Mouse (Mus musculus) gastrocnemius, adult 18-20 months (tissue): ENCODE results near the gene Foxn3. TPM values are rescaled to one million over a fixed set of nuclear protein-coding genes. Genes with fewer than 3 reads are reported as not detected.

Experiments used
- DNase-seq: peaks from one replicate; pipeline ENCODE4 v3.0.0; 2021; ENCODE audit warnings: low spot score
- total RNA-seq, 2 experiments: library from RNA; stranded (reverse); gene quantifications; 2 replicates each; pipeline ENCODE4 v1.2.3; 2021

Gene Foxn3
- total RNA-seq, 2 experiments from 2014 or later, result 187 to 214 TPM

GRCm38 (mm10) chr12:99390429-99390828, 173.0 kb downstream of the Foxn3 start:
- no peak for DNase-seq

GRCm38 (mm10) chr12:99389244-99389643, 174.1 kb downstream of the Foxn3 start:
- no peak for DNase-seq

- DNase-seq, result no peak
These were observed 177.2 kb downstream of the Foxn3 start for GRCm38 (mm10) chr12:99385897-99386834.

GRCm38 (mm10) chr12:99385073-99385472, 178.3 kb downstream of the Foxn3 start:
- no peak for DNase-seq

GRCm38 (mm10) chr12:99381317-99381716, 182.1 kb downstream of the Foxn3 start:
- DNase-seq, result no peak

GRCm38 (mm10) chr12:99380855-99381262, 182.5 kb downstream of the Foxn3 start:
- DNase-seq, result no peak

GRCm38 (mm10) chr12:99380124-99380523, 183.3 kb downstream of the Foxn3 start:
- DNase-seq, result no peak

- peak; percentile 68 for DNase-seq
These were observed 185.1 kb downstream of the Foxn3 start for GRCm38 (mm10) chr12:99378284-99378683.

GRCm38 (mm10) chr12:99377705-99378104, 185.7 kb downstream of the Foxn3 start:
- DNase-seq, result no peak

GRCm38 (mm10) chr12:99377069-99377468, 186.3 kb downstream of the Foxn3 start:
- no peak for DNase-seq

GRCm38 (mm10) chr12:99375878-99376454, 187.4 kb downstream of the Foxn3 start:
- DNase-seq, result no peak

- peak; percentile 34 for DNase-seq
These were observed 188.0 kb downstream of the Foxn3 start for GRCm38 (mm10) chr12:99375426-99375825.

GRCm38 (mm10) chr12:99374099-99374600, 189.2 kb downstream of the Foxn3 start:
- peak; percentile 88 for DNase-seq

GRCm38 (mm10) chr12:99373584-99373983, 189.8 kb downstream of the Foxn3 start:
- no peak for DNase-seq

- no peak for DNase-seq
These were observed 191.9 kb downstream of the Foxn3 start for GRCm38 (mm10) chr12:99371500-99371899.

GRCm38 (mm10) chr12:99368251-99368650, 195.1 kb downstream of the Foxn3 start:
- DNase-seq, result no peak

GRCm38 (mm10) chr12:99365999-99366398, 197.4 kb downstream of the Foxn3 start:
- DNase-seq, result no peak

GRCm38 (mm10) chr12:99364201-99364600, 199.2 kb downstream of the Foxn3 start:
- DNase-seq, result no peak

- DNase-seq, result peak; percentile 59
These were observed 200.4 kb downstream of the Foxn3 start for GRCm38 (mm10) chr12:99363024-99363423.

- no peak for DNase-seq
These were observed 201.6 kb downstream of the Foxn3 start for GRCm38 (mm10) chr12:99361752-99362132.

- no peak for DNase-seq
These were observed 202.2 kb downstream of the Foxn3 start for GRCm38 (mm10) chr12:99360958-99361751.

GRCm38 (mm10) chr12:99358698-99359097, 204.7 kb downstream of the Foxn3 start:
- no peak for DNase-seq
